Mouse (Mus musculus): ENCODE measurements at regions not wholly inside any gene's neighbourhood (a gene's known extent, or its start where the extent isn't known, plus 50 kb on each side); places are given as distances from the start of the nearest gene placed in this dataset.

DNA sequence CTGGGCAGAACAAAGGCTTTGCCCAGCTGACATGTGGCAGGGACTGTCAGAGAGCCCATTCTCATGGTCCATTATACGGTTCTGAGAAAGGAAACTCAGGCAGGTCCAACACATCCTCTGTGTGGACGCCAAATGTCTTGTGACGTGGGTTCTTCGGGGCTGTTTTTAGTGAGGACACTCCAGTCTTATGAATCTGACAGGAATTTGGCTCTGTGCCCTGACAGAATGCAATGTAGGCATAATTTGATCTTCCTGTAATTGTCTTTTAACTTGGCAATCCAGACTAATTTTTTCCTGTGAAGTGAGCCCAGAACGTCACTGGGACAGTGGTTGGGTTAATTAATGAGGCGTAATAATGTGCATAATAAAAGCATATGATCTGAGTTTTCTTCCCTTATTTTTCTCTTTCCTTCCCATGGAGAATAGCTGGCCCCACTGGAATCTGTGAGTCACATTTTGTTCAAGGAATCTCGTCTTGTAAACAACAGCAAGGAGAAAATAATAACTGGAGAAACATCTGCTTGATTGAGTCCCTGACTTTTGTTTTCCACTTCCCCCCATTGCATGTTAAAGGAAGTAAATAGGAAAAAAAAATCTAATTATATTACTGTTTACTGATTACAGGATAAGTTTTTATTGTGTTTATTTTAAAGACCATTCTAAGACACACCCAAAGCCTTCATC, 255.8 kb upstream of the 1700056E22Rik start:
- H3K27me3 ChIP-seq (ENCODE audit: control insufficient read depth, insufficient read depth, low read length) = no peaks in the 10 kb centered on the region
- no peaks in the 10 kb centered on the region for H3K9me3 ChIP-seq (ENCODE audit: control insufficient read depth, low read length)
- no peak overlapping the region for H3K4me3 ChIP-seq (ENCODE audit: low read depth, low read length)
- no peaks in the 10 kb centered on the region for H3K4me1 ChIP-seq (ENCODE audit: control insufficient read depth, insufficient read depth, low read length)
- ATAC-seq (ENCODE audit: insufficient read depth, low FRiP score, low TSS enrichment) (no peak), DNase-seq (ENCODE audit: low spot score) (no peak)
- no peak overlapping the region for H3K27ac ChIP-seq (ENCODE audit: low read depth, low read length)
- H3K4me2 ChIP-seq (ENCODE audit: low read depth) = no peak overlapping the region
- H3K36me3 ChIP-seq (ENCODE audit: control insufficient read depth, insufficient read depth, low read length) = no peaks in the 10 kb centered on the region
- no peak overlapping the region for H3K9ac ChIP-seq (ENCODE audit: low read length)
- 66% methylated on average over 7 of the region's 7 CpGs for WGBS

DNA sequence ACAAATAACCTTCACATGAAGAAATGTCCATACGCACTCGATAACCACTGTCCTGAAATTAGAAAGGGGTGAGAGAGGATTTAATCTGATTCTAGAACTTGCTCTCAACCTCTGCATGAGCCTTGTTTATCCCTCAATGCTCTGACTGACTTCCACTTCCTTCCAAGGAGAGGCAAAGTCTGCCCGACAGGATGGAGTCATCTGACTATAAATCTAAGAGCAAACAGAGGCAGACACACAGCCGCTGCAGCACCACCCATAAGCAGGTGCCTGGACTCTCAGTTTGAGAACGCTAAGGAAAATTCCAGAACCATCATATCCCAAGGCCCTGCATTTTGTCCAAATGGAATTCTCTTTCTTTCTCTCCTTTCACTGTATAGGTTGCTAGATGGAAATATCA, 247.7 kb upstream of the 1700056E22Rik start:
- DNase-seq (ENCODE audit: low spot score) (no peak), ATAC-seq (ENCODE audit: insufficient read depth, low FRiP score, low TSS enrichment) (no peak)
- Histone ChIP-seq H3K4me3 (ENCODE audit: low read depth, low read length) (no peak overlapping the region), H3K4me1 (ENCODE audit: control insufficient read depth, insufficient read depth, low read length) (no peaks in the 10 kb centered on the region), H3K9me3 (ENCODE audit: control insufficient read depth, low read length) (no peaks in the 10 kb centered on the region), H3K4me2 (ENCODE audit: low read depth) (no peak overlapping the region), H3K27me3 (ENCODE audit: control insufficient read depth, insufficient read depth, low read length) (no peaks in the 10 kb centered on the region), H3K9ac (ENCODE audit: low read length) (no peak overlapping the region), H3K36me3 (ENCODE audit: control insufficient read depth, insufficient read depth, low read length) (no peaks in the 10 kb centered on the region), H3K27ac (ENCODE audit: low read depth, low read length) (no peak overlapping the region)
- 72% methylated on average over 5 of the region's 5 CpGs for WGBS

- Histone ChIP-seq H3K36me3 (ENCODE audit: control insufficient read depth, insufficient read depth, low read length) (no peaks in the 10 kb centered on the region), H3K9ac (ENCODE audit: low read length) (no peak overlapping the region), H3K4me1 (ENCODE audit: control insufficient read depth, insufficient read depth, low read length) (no peaks in the 10 kb centered on the region), H3K4me3 (ENCODE audit: low read depth, low read length) (no peak overlapping the region), H3K27me3 (ENCODE audit: control insufficient read depth, insufficient read depth, low read length) (no peaks in the 10 kb centered on the region), H3K27ac (ENCODE audit: low read depth, low read length) (no peak overlapping the region), H3K9me3 (ENCODE audit: control insufficient read depth, low read length) (no peaks in the 10 kb centered on the region), H3K4me2 (ENCODE audit: low read depth) (no peak overlapping the region)
- ATAC-seq (ENCODE audit: insufficient read depth, low FRiP score, low TSS enrichment) (no peak), DNase-seq (ENCODE audit: low spot score) (peak; percentile 15)
- 52% methylated on average over 10 of the region's 10 CpGs for WGBS
Observed at GRCm38 (mm10) chr1:184279263-184279662, 245.2 kb upstream of the 1700056E22Rik start.

DNA sequence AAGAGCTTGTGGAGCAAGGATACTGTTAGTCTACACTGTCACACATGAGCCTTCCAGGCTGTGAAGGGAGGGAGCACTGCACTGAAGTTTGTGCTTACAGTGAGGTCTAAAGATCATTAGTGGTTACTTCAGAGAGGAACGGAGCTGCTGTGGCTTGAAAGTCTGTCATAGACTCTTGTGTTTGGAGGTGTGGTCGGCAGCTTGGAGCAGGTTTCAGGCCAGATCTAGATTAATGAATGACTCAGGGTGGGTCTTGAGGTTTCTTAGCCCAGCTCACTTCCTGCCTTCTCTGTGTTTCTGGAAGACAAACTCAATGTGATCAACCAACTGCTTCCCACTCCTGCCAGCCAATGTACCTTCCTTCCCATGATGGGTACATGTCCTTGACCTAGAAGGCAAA, 242.9 kb upstream of the 1700056E22Rik start:
- Histone ChIP-seq H3K4me2 (ENCODE audit: low read depth) (no peak overlapping the region), H3K36me3 (ENCODE audit: control insufficient read depth, insufficient read depth, low read length) (no peaks in the 10 kb centered on the region), H3K9me3 (ENCODE audit: control insufficient read depth, low read length) (no peaks in the 10 kb centered on the region), H3K4me3 (ENCODE audit: low read depth, low read length) (no peak overlapping the region), H3K9ac (ENCODE audit: low read length) (no peak overlapping the region), H3K4me1 (ENCODE audit: control insufficient read depth, insufficient read depth, low read length) (no peaks in the 10 kb centered on the region), H3K27ac (ENCODE audit: low read depth, low read length) (no peak overlapping the region), H3K27me3 (ENCODE audit: control insufficient read depth, insufficient read depth, low read length) (no peaks in the 10 kb centered on the region)
- WGBS = 82% methylated on average over 2 of the region's 2 CpGs
- DNase-seq (ENCODE audit: low spot score) (no peak), ATAC-seq (ENCODE audit: insufficient read depth, low FRiP score, low TSS enrichment) (no peak)

GRCm38 (mm10) chr1:184275877-184276276, 241.8 kb upstream of the 1700056E22Rik start:
- ATAC-seq (ENCODE audit: insufficient read depth, low FRiP score, low TSS enrichment) (no peak), DNase-seq (ENCODE audit: low spot score) (no peak)
- Histone ChIP-seq H3K4me1 (ENCODE audit: control insufficient read depth, insufficient read depth, low read length) (no peaks in the 10 kb centered on the region), H3K9ac (ENCODE audit: low read length) (no peak overlapping the region), H3K4me3 (ENCODE audit: low read depth, low read length) (no peak overlapping the region), H3K4me2 (ENCODE audit: low read depth) (no peak overlapping the region), H3K27me3 (ENCODE audit: control insufficient read depth, insufficient read depth, low read length) (no peaks in the 10 kb centered on the region), H3K9me3 (ENCODE audit: control insufficient read depth, low read length) (no peaks in the 10 kb centered on the region), H3K27ac (ENCODE audit: low read depth, low read length) (no peak overlapping the region), H3K36me3 (ENCODE audit: control insufficient read depth, insufficient read depth, low read length) (no peaks in the 10 kb centered on the region)
- 77% methylated on average over 9 of the region's 9 CpGs for WGBS

DNA sequence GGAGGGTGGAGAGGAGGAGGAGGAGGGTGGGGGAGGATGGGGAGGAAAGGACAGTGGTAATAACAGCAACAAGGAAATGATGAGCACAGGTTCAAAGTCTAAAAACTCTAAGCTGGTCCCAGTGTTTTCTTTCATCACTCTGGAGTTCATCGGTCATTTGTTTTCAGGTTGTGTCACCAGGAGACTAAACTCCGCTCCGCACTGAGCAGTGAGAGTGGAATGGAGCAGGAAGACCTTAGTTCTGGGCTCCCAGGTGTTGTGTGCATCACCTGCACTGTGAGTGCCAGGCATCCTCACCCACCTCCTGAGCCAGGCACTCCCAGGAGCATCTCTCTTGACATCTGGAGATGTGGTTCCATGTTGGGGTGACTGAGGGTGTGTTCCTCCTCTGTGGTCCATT, 241.3 kb upstream of the 1700056E22Rik start:
- H3K4me1 ChIP-seq (ENCODE audit: control insufficient read depth, insufficient read depth, low read length) = no peaks in the 10 kb centered on the region
- H3K9ac ChIP-seq (ENCODE audit: low read length) = no peak overlapping the region
- H3K9me3 ChIP-seq (ENCODE audit: control insufficient read depth, low read length) = no peaks in the 10 kb centered on the region
- DNase-seq (ENCODE audit: low spot score) = no peak
- no peaks in the 10 kb centered on the region for H3K27me3 ChIP-seq (ENCODE audit: control insufficient read depth, insufficient read depth, low read length)
- no peak overlapping the region for H3K27ac ChIP-seq (ENCODE audit: low read depth, low read length)
- no peak overlapping the region for H3K4me2 ChIP-seq (ENCODE audit: low read depth)
- no peak overlapping the region for H3K4me3 ChIP-seq (ENCODE audit: low read depth, low read length)
- ATAC-seq (ENCODE audit: insufficient read depth, low FRiP score, low TSS enrichment) = no peak
- H3K36me3 ChIP-seq (ENCODE audit: control insufficient read depth, insufficient read depth, low read length) = no peaks in the 10 kb centered on the region
- WGBS = 100% methylated on average over 3 of the region's 3 CpGs

GRCm38 (mm10) chr1:184274704-184275103, 240.6 kb upstream of the 1700056E22Rik start:
- WGBS = 84% methylated on average over 6 of the region's 6 CpGs
- no peak overlapping the region for H3K4me2 ChIP-seq (ENCODE audit: low read depth)
- H3K27ac ChIP-seq (ENCODE audit: low read depth, low read length) = no peak overlapping the region
- H3K9ac ChIP-seq (ENCODE audit: low read length) = no peak overlapping the region
- H3K4me1 ChIP-seq (ENCODE audit: control insufficient read depth, insufficient read depth, low read length) = no peaks in the 10 kb centered on the region
- no peaks in the 10 kb centered on the region for H3K9me3 ChIP-seq (ENCODE audit: control insufficient read depth, low read length)
- ATAC-seq (ENCODE audit: insufficient read depth, low FRiP score, low TSS enrichment) (no peak), DNase-seq (ENCODE audit: low spot score) (no peak)
- H3K36me3 ChIP-seq (ENCODE audit: control insufficient read depth, insufficient read depth, low read length) = no peaks in the 10 kb centered on the region
- H3K27me3 ChIP-seq (ENCODE audit: control insufficient read depth, insufficient read depth, low read length) = no peaks in the 10 kb centered on the region
- no peak overlapping the region for H3K4me3 ChIP-seq (ENCODE audit: low read depth, low read length)

- Histone ChIP-seq H3K36me3 (ENCODE audit: control insufficient read depth, insufficient read depth, low read length) (no peaks in the 10 kb centered on the region), H3K4me3 (ENCODE audit: low read depth, low read length) (no peak overlapping the region), H3K9me3 (ENCODE audit: control insufficient read depth, low read length) (no peaks in the 10 kb centered on the region), H3K9ac (ENCODE audit: low read length) (no peak overlapping the region), H3K4me1 (ENCODE audit: control insufficient read depth, insufficient read depth, low read length) (no peaks in the 10 kb centered on the region), H3K27me3 (ENCODE audit: control insufficient read depth, insufficient read depth, low read length) (no peaks in the 10 kb centered on the region), H3K27ac (ENCODE audit: low read depth, low read length) (no peak overlapping the region), H3K4me2 (ENCODE audit: low read depth) (no peak overlapping the region)
- DNase-seq (ENCODE audit: low spot score) = no peak
- 81% methylated on average over 1 of the region's 1 CpGs for WGBS
- no peak for ATAC-seq (ENCODE audit: insufficient read depth, low FRiP score, low TSS enrichment)
Observed at GRCm38 (mm10) chr1:184273722-184274121, 239.6 kb upstream of the 1700056E22Rik start.

DNA sequence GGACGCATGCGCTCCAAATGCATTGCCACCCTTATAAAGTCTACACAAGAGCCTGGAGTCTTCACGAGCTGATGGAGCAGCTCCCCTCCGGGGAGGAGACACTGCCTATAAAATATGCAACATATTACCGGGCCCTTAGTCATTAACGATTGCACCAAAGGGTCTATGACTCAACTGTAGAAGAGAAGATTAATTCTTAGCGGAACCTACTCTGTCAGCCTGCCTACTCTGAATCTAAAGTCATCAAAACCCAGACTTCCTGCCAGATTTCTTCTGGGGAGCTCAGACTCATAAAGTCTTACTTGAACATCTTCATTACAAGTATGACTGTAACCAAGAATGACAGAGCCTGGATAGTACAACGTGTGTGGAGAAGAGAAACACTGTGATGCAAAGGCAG, 237.2 kb upstream of the 1700056E22Rik start:
- Histone ChIP-seq H3K27me3 (ENCODE audit: control insufficient read depth, insufficient read depth, low read length) (no peaks in the 10 kb centered on the region), H3K4me3 (ENCODE audit: low read depth, low read length) (no peak overlapping the region), H3K27ac (ENCODE audit: low read depth, low read length) (no peak overlapping the region), H3K9me3 (ENCODE audit: control insufficient read depth, low read length) (no peaks in the 10 kb centered on the region), H3K9ac (ENCODE audit: low read length) (no peak overlapping the region), H3K4me2 (ENCODE audit: low read depth) (no peak overlapping the region), H3K36me3 (ENCODE audit: control insufficient read depth, insufficient read depth, low read length) (no peaks in the 10 kb centered on the region), H3K4me1 (ENCODE audit: control insufficient read depth, insufficient read depth, low read length) (no peaks in the 10 kb centered on the region)
- WGBS = 91% methylated on average over 8 of the region's 8 CpGs
- DNase-seq (ENCODE audit: low spot score) = no peak
- no peak for ATAC-seq (ENCODE audit: insufficient read depth, low FRiP score, low TSS enrichment)
